Mouse (Mus musculus) CH12.LX (cell line): ENCODE results near the gene Myl7. TPM values are rescaled to one million over a fixed set of nuclear protein-coding genes. Genes with fewer than 3 reads are reported as not detected.

Experiments used
- DNase-seq: peaks from one replicate; pipeline ENCODE4 v3.0.0-alpha.2; 2013; ENCODE audit errors: extremely low read depth
- H3K27ac ChIP-seq: 2 replicates; pipeline ENCODE4 v1.5.1; 2012; ENCODE audit warnings: low read depth, mild to moderate bottlenecking, control low read depth, moderate library complexity; ENCODE audit not compliant: insufficient read depth
- H3K27me3 ChIP-seq: replicated peaks from 2 replicates; pipeline ENCODE3; 2012; ENCODE audit warnings: inconsistent platforms
- H3K36me3 ChIP-seq, 2 experiments: replicated peaks in 1 of 2; 2 replicates each; pipeline versions ENCODE3 to v1.6.1; 2012; ENCODE audit warnings: inconsistent platforms in 1 of 2, low read length in 1 of 2, mild to moderate bottlenecking in 1 of 2, mixed read lengths in 1 of 2, moderate library complexity in 1 of 2; ENCODE audit not compliant: control insufficient read depth in 1 of 2, insufficient read depth in 1 of 2
- H3K4me1 ChIP-seq, 2 experiments: 2 replicates each; pipeline ENCODE4 v1.6.1; 2012; ENCODE audit warnings: inconsistent platforms in 1 of 2, moderate library complexity in 1 of 2; ENCODE audit not compliant: insufficient read depth in 2 of 2, control insufficient read depth in 1 of 2
- H3K4me2 ChIP-seq: 2 replicates; pipeline ENCODE4 v1.6.1; 2012; ENCODE audit warnings: low read depth, mild to moderate bottlenecking, control low read depth; ENCODE audit not compliant: poor library complexity, insufficient read depth, severe bottlenecking
- H3K4me3 ChIP-seq, 3 experiments: fragments of 150-350 bp in 1 of 3; sonication (generic) in 1 of 3; replicated peaks in 1 of 3; 2 replicates each; pipeline versions ENCODE3 to v1.5.1; 2011 to 2012; ENCODE audit warnings: low read depth in 2 of 3, low read length in 2 of 3, mild to moderate bottlenecking in 2 of 3, moderate library complexity in 2 of 3, control low read depth in 1 of 3, improper control_type of control experiment in 1 of 3, inconsistent platforms in 1 of 3, mixed read lengths in 1 of 3; ENCODE audit not compliant: poor library complexity in 1 of 3
- H3K79me2 ChIP-seq: replicated peaks from 2 replicates; pipeline ENCODE4 v1.6.1; 2012; ENCODE audit warnings: mild to moderate bottlenecking, moderate library complexity; ENCODE audit not compliant: control insufficient read depth, poor library complexity, insufficient read depth, severe bottlenecking; ENCODE audit errors: extremely low read depth
- H3K9ac ChIP-seq: 2 replicates; pipeline ENCODE4 v1.6.1; 2012; ENCODE audit warnings: low read depth, mild to moderate bottlenecking, control low read depth, moderate library complexity; ENCODE audit not compliant: insufficient read depth
- H3K9me3 ChIP-seq: replicated peaks from 2 replicates; pipeline ENCODE3; 2012; ENCODE audit warnings: low read length, inconsistent platforms, mixed read lengths
- BHLHE40 ChIP-seq: IDR thresholded peaks from 2 replicates; pipeline ENCODE4 v1.6.1; 2011; ENCODE audit warnings: mild to moderate bottlenecking, low read depth, low read length, improper control_type of control experiment
- CHD1 ChIP-seq: IDR thresholded peaks from 2 replicates; pipeline ENCODE4 v1.6.1; 2012; ENCODE audit warnings: low read depth, low read length, improper control_type of control experiment, inconsistent platforms
- CHD2 ChIP-seq: IDR thresholded peaks from 2 replicates; pipeline ENCODE4 v1.6.1; 2011; ENCODE audit warnings: low read length, improper control_type of control experiment
- CTCF ChIP-seq, 2 experiments: IDR thresholded peaks in 1 of 2; conservative IDR thresholded peaks in 1 of 2; 2 replicates each; pipeline ENCODE4 v1.5.1; 2011 to 2012; ENCODE audit warnings: low read depth in 2 of 2, low read length in 2 of 2, improper control_type of control experiment in 1 of 2, inconsistent platforms in 1 of 2, mild to moderate bottlenecking in 1 of 2, moderate library complexity in 1 of 2
- E2F4 ChIP-seq: IDR thresholded peaks from 2 replicates; pipeline ENCODE4 v1.6.1; 2011; ENCODE audit warnings: low read depth, low read length, improper control_type of control experiment; ENCODE audit not compliant: insufficient replicate concordance
- ELF1 ChIP-seq: IDR thresholded peaks from 2 replicates; pipeline ENCODE4 v1.6.1; 2014; ENCODE audit warnings: low read depth, mild to moderate bottlenecking, inconsistent platforms, low read length, improper control_type of control experiment
- EP300 ChIP-seq: IDR thresholded peaks from 2 replicates; pipeline ENCODE4 v1.6.1; 2011; ENCODE audit warnings: low read length, improper control_type of control experiment
- HCFC1 ChIP-seq: IDR thresholded peaks from 2 replicates; pipeline ENCODE4 v1.6.1; 2012; ENCODE audit warnings: low read depth, mild to moderate bottlenecking, inconsistent platforms, low read length, improper control_type of control experiment
- IRF4 ChIP-seq: IDR thresholded peaks from 2 replicates; pipeline ENCODE4 v1.6.1; 2014; ENCODE audit warnings: low read depth, mild to moderate bottlenecking, inconsistent platforms, low read length, improper control_type of control experiment
- JUN ChIP-seq: IDR thresholded peaks from 2 replicates; pipeline ENCODE4 v1.6.1; 2011; ENCODE audit warnings: low read depth, mild to moderate bottlenecking, low read length, improper control_type of control experiment, moderate library complexity; ENCODE audit not compliant: insufficient read depth
- MAZ ChIP-seq: IDR thresholded peaks from 2 replicates; pipeline ENCODE4 v1.6.1; 2012; ENCODE audit warnings: low read depth, mild to moderate bottlenecking, inconsistent platforms, low read length, improper control_type of control experiment, moderate library complexity
- MEF2A ChIP-seq: IDR thresholded peaks from 2 replicates; pipeline ENCODE4 v1.6.1; 2014; ENCODE audit warnings: low read depth, mild to moderate bottlenecking, inconsistent platforms, low read length, improper control_type of control experiment, borderline replicate concordance
- MXI1 ChIP-seq: IDR thresholded peaks from 2 replicates; pipeline ENCODE4 v1.6.1; 2011; ENCODE audit warnings: mild to moderate bottlenecking, low read depth, low read length, improper control_type of control experiment
- MYC ChIP-seq: IDR thresholded peaks from 2 replicates; pipeline ENCODE4 v1.6.1; 2011; ENCODE audit warnings: low read depth, mild to moderate bottlenecking, improper control_type of control experiment, low read length
- NELFE ChIP-seq: IDR thresholded peaks from 2 replicates; pipeline ENCODE4 v1.6.1; 2011; ENCODE audit warnings: low read depth, low read length, improper control_type of control experiment
- RAD21 ChIP-seq: IDR thresholded peaks from 2 replicates; pipeline ENCODE4 v1.6.1; 2011; ENCODE audit warnings: low read depth, mild to moderate bottlenecking, low read length, improper control_type of control experiment, moderate library complexity
- SMC3 ChIP-seq: IDR thresholded peaks from 2 replicates; pipeline ENCODE4 v1.6.1; 2011; ENCODE audit warnings: low read depth, low read length, improper control_type of control experiment
- TBP ChIP-seq: conservative IDR thresholded peaks from 2 replicates; pipeline ENCODE4 v1.6.1; 2011; ENCODE audit warnings: low read depth, low read length, improper control_type of control experiment
- TCF12 ChIP-seq: IDR thresholded peaks from 2 replicates; pipeline ENCODE4 v1.6.1; 2014; ENCODE audit warnings: low read depth, mild to moderate bottlenecking, inconsistent platforms, low read length, improper control_type of control experiment
- UBTF ChIP-seq: IDR thresholded peaks from 2 replicates; pipeline ENCODE4 v1.6.1; 2012; ENCODE audit warnings: low read depth, mild to moderate bottlenecking, inconsistent platforms, low read length, improper control_type of control experiment, moderate library complexity
- ZKSCAN1 ChIP-seq: IDR thresholded peaks from 2 replicates; pipeline ENCODE4 v1.6.1; 2012; ENCODE audit warnings: low read depth, inconsistent platforms, low read length, improper control_type of control experiment, borderline replicate concordance
- dilution Hi-C: fragments of 300-500 bp; cut with MboI; formaldehyde crosslinking; loops from 2 replicates; pipeline ENCODE4 v1.14.3; 2020; ENCODE audit warnings: low sequenced_read_pairs; ENCODE audit not compliant: extremely low pct_unique_long_range_greater_than_20kb, extremely low pct_ligation_motif_present
- in situ Hi-C: fragments of 300-500 bp; cut with MboI; formaldehyde crosslinking; loops from 3 replicates; pipeline ENCODE4 v1.14.3; 2019; ENCODE audit warnings: low sequenced_read_pairs, low pct_ligation_motif_present, low pct_unique_long_range_greater_than_20kb, mixed read lengths
- polyA plus RNA-seq: library from polyadenylated mRNA; unstranded; fragments of >175 nt; gene quantifications from 2 replicates; pipeline ENCODE4 v1.2.1, GENCODE M21; 2012; ENCODE audit warnings: low read depth; ENCODE audit not compliant: insufficient read length
- total RNA-seq, 2 experiments: library from RNA; depleted of rRNA; stranded (reverse); fragments of 300-350 nt in 1 of 2; fragments of >200 nt in 1 of 2; gene quantifications; 2 replicates each; pipeline ENCODE4 v1.2.3; 2012 to 2014

Myl7 gene
- total and polyA plus RNA-seq, 3 experiments: 0.42 TPM; not detected in 2

- no peaks in the 10 kb centered on the region for H3K36me3 ChIP-seq
- H3K4me3 ChIP-seq: no peak overlapping the region
- in situ Hi-C loops: no loop called here
- H3K4me2 ChIP-seq: no peak overlapping the region
- H3K9ac ChIP-seq: no peak overlapping the region
- peaks cover 17% of the 10 kb centered on the region for H3K9me3 ChIP-seq
- no peak for DNase-seq
- peaks cover 0 to 3% of the 10 kb centered on the region in 2 experiments; a peak in 1 of 4 replicates for H3K4me1 ChIP-seq
- no peak for TF ChIP-seq MAZ
- no peak for TF ChIP-seq E2F4
- TF ChIP-seq SMC3: no peak
- no peak for TF ChIP-seq ZKSCAN1
- no peak for TF ChIP-seq TCF12
- TF ChIP-seq IRF4: no peak
- no peak for TF ChIP-seq CHD1
- TF ChIP-seq ELF1: no peak
- no peak for TF ChIP-seq BHLHE40
- no peak for TF ChIP-seq EP300
- TF ChIP-seq CTCF (conservative IDR thresholded peaks at IDR 0.05 in 1 of 2, IDR thresholded peaks at IDR 0.05 in 1 of 2; ENCODE audit: low read depth in 2 of 2, low read length in 2 of 2): no peak
- no peak for TF ChIP-seq HCFC1
- TF ChIP-seq RAD21: no peak
- no peak for TF ChIP-seq TBP
- no peak for TF ChIP-seq CHD2
- TF ChIP-seq MEF2A: no peak
- no peak for TF ChIP-seq NELFE
- no peak for TF ChIP-seq UBTF
- TF ChIP-seq, all 38 proteins: peak for 0
- dilution Hi-C loops: no loop called here
- Histone ChIP-seq H3K27me3 (peaks cover 42% of the 10 kb centered on the region), H3K27ac (no peak overlapping the region), H3K79me2 (no peaks in the 10 kb centered on the region)
Measured at GRCm38 (mm10) chr11:5860639-5861038, 37.9 kb downstream of the Myl7 start.

- TF ChIP-seq MXI1 (no peak), JUN (no peak), MYC (no peak), TBP (no peak), CTCF (conservative IDR thresholded peaks at IDR 0.05 in 1 of 2, IDR thresholded peaks at IDR 0.05 in 1 of 2; ENCODE audit: low read depth in 2 of 2, low read length in 2 of 2) (no peak), NELFE (no peak)
- TF ChIP-seq, all 38 proteins: peak for 0
- no peaks in the 10 kb centered on the region for H3K79me2 ChIP-seq
- H3K4me2 ChIP-seq: no peak overlapping the region
- peaks cover 44% of the 10 kb centered on the region for H3K27me3 ChIP-seq
- peaks cover 0 to 3% of the 10 kb centered on the region in 2 experiments; a peak in 1 of 4 replicates for H3K4me1 ChIP-seq
- peaks cover 17% of the 10 kb centered on the region for H3K9me3 ChIP-seq
- dilution Hi-C loops (no loop called here), in situ Hi-C loops (no loop called here)
- no peak overlapping the region for H3K27ac ChIP-seq
- no peak overlapping the region for H3K4me3 ChIP-seq
- DNase-seq: no peak
- no peak overlapping the region for H3K9ac ChIP-seq
- H3K36me3 ChIP-seq: no peaks in the 10 kb centered on the region
Measured at GRCm38 (mm10) chr11:5859883-5860550, 38.6 kb downstream of the Myl7 start.
